In the genomic region with DNA sequence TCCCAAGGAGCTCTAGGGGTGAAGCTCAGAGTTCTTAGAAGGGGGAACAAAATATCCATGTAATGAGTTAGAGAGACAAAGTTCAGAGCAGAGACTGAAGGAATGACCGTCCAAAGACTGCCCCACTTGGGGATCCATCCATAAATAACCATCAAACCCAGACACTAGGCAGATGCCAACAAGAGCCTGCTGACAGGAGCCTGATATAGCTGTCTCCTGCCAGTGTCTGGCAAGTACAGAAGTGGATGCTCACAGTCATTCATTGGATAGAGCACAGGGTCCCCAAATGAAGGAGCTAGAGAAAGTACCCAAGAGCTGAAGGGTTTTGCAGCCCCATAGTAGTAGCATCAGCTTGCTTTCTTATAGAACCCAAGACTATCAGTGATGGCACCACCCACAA, we compare ENCODE assay signal across 13 mouse cellular contexts.
"Had no signal": no experiment of that assay in that cellular context is flagged by ENCODE, and none has a peak within 500 bp of the region (broad histone marks: within the 10 kb centered on the region; RNA-seq: fewer than 3 reads in every experiment).

No protein-coding gene starts in this region.

- DNase-seq: kidney, postnatal 10 days; kidney, postnatal 36 days; layer of hippocampus, postnatal 36 days; liver, embryonic 13.5 days; lung, adult 2 months; lung, postnatal 14 days; lung, postnatal 4 days; midbrain, embryonic 14.5 days; thymus, adult 18-20 months; thymus, postnatal 14 days; thymus, postnatal 4 days had no signal

- H3K4me3 ChIP-seq: left cerebral cortex, adult 2 months; liver, embryonic 13.5 days had no signal

- H3K4me1 ChIP-seq: liver, embryonic 13.5 days had no signal

- H3K27ac ChIP-seq: left cerebral cortex, adult 2 months; liver, embryonic 13.5 days had no signal

- H3K9me3 ChIP-seq: liver, embryonic 13.5 days had no signal

- H3K4me2 ChIP-seq: liver, embryonic 13.5 days; midbrain, embryonic 11.5 days had no signal

- H3K27me3 ChIP-seq: liver, embryonic 13.5 days had no signal

- H3K36me3 ChIP-seq: liver, embryonic 13.5 days had no signal

- H3K9ac ChIP-seq: liver, embryonic 13.5 days had no signal
